Mouse (Mus musculus): ENCODE results near the gene Foxm1.

GRCm38 (mm10) chr6:128398996-128399395 is 36.2 kb downstream of the Foxm1 start, which contains the start of gene Nrip2:
- no peak for TF ChIP-seq CTCF (IDR thresholded peaks at IDR 0.05; ENCODE audit: extremely low read depth, insufficient read depth, insufficient read length, insufficient replicate concordance)
- TF ChIP-seq POLR2A (IDR thresholded peaks at IDR 0.05; ENCODE audit: low read depth, low read length): no peak

Data from spleen, adult 2 months (tissue).